Mouse (Mus musculus) kidney, adult 2 months (tissue): Measurements from ENCODE around the gene Tmem109. TPM values are rescaled to one million over a fixed set of nuclear protein-coding genes. Genes with fewer than 3 reads are reported as not detected.

Source experiments
- DNase-seq: peaks from one replicate; pipeline ENCODE4 v3.0.0; 2021
- H3K27ac ChIP-seq: fragments of 200-500 bp; 2 replicates; pipeline ENCODE4 v1.5.1; 2012; ENCODE audit warnings: low read depth, low read length, control low read depth, inconsistent platforms; ENCODE audit not compliant: insufficient read depth
- H3K27me3 ChIP-seq: fragments of 200-500 bp; replicated peaks from 2 replicates; pipeline ENCODE4 v1.6.1; 2012; ENCODE audit warnings: mild to moderate bottlenecking, moderate library complexity, low read length, inconsistent platforms; ENCODE audit not compliant: control insufficient read depth, insufficient read depth
- H3K36me3 ChIP-seq: fragments of 200-500 bp; 2 replicates; pipeline ENCODE4 v1.6.1; 2012; ENCODE audit warnings: mild to moderate bottlenecking, moderate library complexity, low read length, inconsistent platforms; ENCODE audit not compliant: control insufficient read depth, insufficient read depth
- H3K4me1 ChIP-seq: fragments of 200-500 bp; 2 replicates; pipeline ENCODE4 v1.6.1; 2011; ENCODE audit warnings: low read length; ENCODE audit not compliant: control insufficient read depth, insufficient read depth
- H3K4me3 ChIP-seq: fragments of 200-500 bp; 2 replicates; pipeline ENCODE4 v1.5.1; 2011; ENCODE audit warnings: mild to moderate bottlenecking, low read depth, low read length, control low read depth; ENCODE audit not compliant: insufficient read depth
- CTCF ChIP-seq: fragments of 200-500 bp; conservative IDR thresholded peaks from 2 replicates; pipeline ENCODE4 v1.5.1; 2011; ENCODE audit warnings: low read depth, mild to moderate bottlenecking, control low read depth, low read length, moderate library complexity, mixed read lengths; ENCODE audit not compliant: insufficient read depth, insufficient read length
- POLR2A ChIP-seq: fragments of 200-500 bp; IDR thresholded peaks from one replicate; pipeline ENCODE4 v1.6.1; 2011; ENCODE audit warnings: low read depth, low read length, control low read depth
- WGBS: fragments of 180-500 bp; shearing (Covaris S2); methylation state at CpG from one replicate; pipeline ENCODE4 v1.1.7; 2018; 5-methylcytosine and 5-hydroxymethylcytosine counted together
- polyA plus RNA-seq: library from polyadenylated mRNA; depleted of rRNA; stranded (reverse); fragments of >200 nt; gene quantifications from 2 replicates; pipeline ENCODE4 v1.2.3, GENCODE M21; 2012

Tmem109 gene
- polyA plus RNA-seq, 1 experiment: 101 TPM

GRCm38 (mm10) chr19:10856520-10856919 is 25.3 kb downstream of the Tmem109 start:
- Histone ChIP-seq H3K27me3 (no peaks in the 10 kb centered on the region), H3K4me3 (no peak overlapping the region), H3K27ac (no peak overlapping the region), H3K36me3 (no peaks in the 10 kb centered on the region), H3K4me1 (no peaks in the 10 kb centered on the region)
- TF ChIP-seq POLR2A: no peak
- no peak for TF ChIP-seq CTCF
- DNase-seq: no peak
- WGBS: 29% methylated on average over 2 of the region's 2 CpGs

GRCm38 (mm10) chr19:10855422-10855821 is 26.4 kb downstream of the Tmem109 start:
- Histone ChIP-seq H3K36me3 (no peaks in the 10 kb centered on the region), H3K27ac (no peak overlapping the region), H3K4me3 (no peak overlapping the region), H3K27me3 (no peaks in the 10 kb centered on the region), H3K4me1 (no peaks in the 10 kb centered on the region)
- TF ChIP-seq CTCF (no peak), POLR2A (no peak)
- 67% methylated on average over 3 of the region's 3 CpGs for WGBS
- no peak for DNase-seq

- TF ChIP-seq POLR2A: no peak
- TF ChIP-seq CTCF: no peak
- H3K4me1 ChIP-seq: no peaks in the 10 kb centered on the region
- no peak overlapping the region for H3K4me3 ChIP-seq
- DNase-seq: peak; percentile 65
- no peaks in the 10 kb centered on the region for H3K36me3 ChIP-seq
- no peak overlapping the region for H3K27ac ChIP-seq
- H3K27me3 ChIP-seq: no peaks in the 10 kb centered on the region
- 22% methylated on average over 3 of the region's 3 CpGs for WGBS
Observed at GRCm38 (mm10) chr19:10847311-10848087, 34.3 kb downstream of the Tmem109 start.

GRCm38 (mm10) chr19:10846150-10846549 is 35.7 kb downstream of the Tmem109 start:
- Histone ChIP-seq H3K4me1 (no peaks in the 10 kb centered on the region), H3K36me3 (no peaks in the 10 kb centered on the region), H3K27ac (no peak overlapping the region), H3K27me3 (no peaks in the 10 kb centered on the region), H3K4me3 (no peak overlapping the region)
- no peak for DNase-seq
- WGBS: 86% methylated on average over 7 of the region's 7 CpGs
- no peak for TF ChIP-seq POLR2A
- no peak for TF ChIP-seq CTCF

GRCm38 (mm10) chr19:10845454-10845853 is 36.3 kb downstream of the Tmem109 start:
- DNase-seq: no peak

GRCm38 (mm10) chr19:10844206-10844605 is 37.6 kb downstream of the Tmem109 start:
- no peaks in the 10 kb centered on the region for H3K27me3 ChIP-seq
- H3K4me1 ChIP-seq: no peaks in the 10 kb centered on the region
- H3K27ac ChIP-seq: no peak overlapping the region
- no peak overlapping the region for H3K4me3 ChIP-seq
- DNase-seq: no peak
- TF ChIP-seq POLR2A: no peak
- TF ChIP-seq CTCF: no peak
- WGBS: 90% methylated on average over 5 of the region's 5 CpGs
- H3K36me3 ChIP-seq: no peaks in the 10 kb centered on the region

More at GRCm38 (mm10) chr19:10845454-10845853, 36.3 kb downstream of the Tmem109 start:
- no peaks in the 10 kb centered on the region for H3K36me3 ChIP-seq
- TF ChIP-seq POLR2A (no peak), CTCF (no peak)
- H3K27ac ChIP-seq: no peak overlapping the region
- H3K4me1 ChIP-seq: no peaks in the 10 kb centered on the region
- no peaks in the 10 kb centered on the region for H3K27me3 ChIP-seq
- WGBS: 83% methylated on average over 3 of the region's 3 CpGs
- no peak overlapping the region for H3K4me3 ChIP-seq

GRCm38 (mm10) chr19:10842914-10843313 is 38.9 kb downstream of the Tmem109 start:
- TF ChIP-seq POLR2A: no peak
- no peak for TF ChIP-seq CTCF
- Histone ChIP-seq H3K4me3 (peak overlapping the region; percentile 40), H3K36me3 (no peaks in the 10 kb centered on the region), H3K27me3 (no peaks in the 10 kb centered on the region), H3K27ac (no peak overlapping the region), H3K4me1 (no peaks in the 10 kb centered on the region)
- 27% methylated on average over 24 of the region's 24 CpGs for WGBS
- DNase-seq: no peak
